Mouse (Mus musculus) ovary, postnatal 10 days (tissue): ENCODE measurements around the gene Gm4969.
A peak's percentile ranks its signal among the peaks of the same experiment; 100 is the strongest.

Experiments used
- DNase-seq: peaks from one replicate; pipeline ENCODE4 v3.0.0; 2022; ENCODE audit warnings: low spot score

Gm4969 gene

GRCm38 (mm10) chr7:19136673-19137334, 18.6 kb upstream of the Gm4969 start:
- DNase-seq, result no peak

- no peak for DNase-seq
These were observed 18.0 kb upstream of the Gm4969 start for GRCm38 (mm10) chr7:19136168-19136567.

- DNase-seq, result peak; percentile 92
These were observed 13.2 kb upstream of the Gm4969 start for GRCm38 (mm10) chr7:19131324-19131848.

GRCm38 (mm10) chr7:19130657-19131056, 12.5 kb upstream of the Gm4969 start:
- no peak for DNase-seq

- no peak for DNase-seq
These were observed 11.2 kb upstream of the Gm4969 start for GRCm38 (mm10) chr7:19129396-19129795.

GRCm38 (mm10) chr7:19127744-19128143, 9.6 kb upstream of the Gm4969 start:
- no peak for DNase-seq

- no peak for DNase-seq
These were observed 6.5 kb upstream of the Gm4969 start for GRCm38 (mm10) chr7:19124713-19125112.

GRCm38 (mm10) chr7:19121686-19122085, 3.5 kb upstream of the Gm4969 start:
- DNase-seq, result no peak

- DNase-seq, result peak; percentile 73
These were observed 1.7 kb upstream of the Gm4969 start, which contains the start of gene Fbxo46 for GRCm38 (mm10) chr7:19119631-19120429. Gene Fbxo46, plus strand, starts transcription at chr7:19119859.

- DNase-seq, result no peak
These were observed 915 bp upstream of the Gm4969 start for GRCm38 (mm10) chr7:19119083-19119482.

- DNase-seq, result no peak
These were observed 8.6 kb downstream of the Gm4969 start for GRCm38 (mm10) chr7:19109565-19109964.

GRCm38 (mm10) chr7:19107436-19107835, 10.7 kb downstream of the Gm4969 start:
- no peak for DNase-seq

GRCm38 (mm10) chr7:19104486-19104885, 13.7 kb downstream of the Gm4969 start:
- DNase-seq, result no peak

GRCm38 (mm10) chr7:19103741-19104140, 14.4 kb downstream of the Gm4969 start:
- no peak for DNase-seq

GRCm38 (mm10) chr7:19100290-19100689, 17.9 kb downstream of the Gm4969 start:
- DNase-seq, result no peak

GRCm38 (mm10) chr7:19098811-19099210, 19.4 kb downstream of the Gm4969 start:
- DNase-seq, result no peak

- no peak for DNase-seq
These were observed 20.3 kb downstream of the Gm4969 start for GRCm38 (mm10) chr7:19097863-19098262.

GRCm38 (mm10) chr7:19097217-19097616, 21.0 kb downstream of the Gm4969 start:
- no peak for DNase-seq

GRCm38 (mm10) chr7:19096421-19096976, 21.7 kb downstream of the Gm4969 start:
- no peak for DNase-seq

GRCm38 (mm10) chr7:19095751-19096110, 22.4 kb downstream of the Gm4969 start:
- no peak for DNase-seq

GRCm38 (mm10) chr7:19094826-19095750, 23.1 kb downstream of the Gm4969 start:
- no peak for DNase-seq

GRCm38 (mm10) chr7:19094471-19094825, 23.7 kb downstream of the Gm4969 start, which contains the start of gene Six5:
Gene Six5, plus strand, starts transcription at chr7:19094594.
- DNase-seq, result no peak
